Mouse (Mus musculus) sigmoid colon, adult 10 weeks (tissue): ENCODE measurements around the gene 1700016D06Rik. TPM values are rescaled to one million over a fixed set of nuclear protein-coding genes. Genes with fewer than 3 reads are reported as not detected.

ENCODE experiments used
- polyA plus RNA-seq: library from polyadenylated mRNA; stranded (reverse); fragments of 350-450 nt; fragmentation: Illumina TruSeq; extraction: RNeasy Lipid Tissue Mini Kit (QIAGEN cat#74804); gene quantifications from one replicate; pipeline ENCODE4 v1.2.3, GENCODE M21; 2014; ENCODE audit warnings: low read depth, low replicate concordance

1700016D06Rik gene
- not detected for polyA plus RNA-seq

DNA sequence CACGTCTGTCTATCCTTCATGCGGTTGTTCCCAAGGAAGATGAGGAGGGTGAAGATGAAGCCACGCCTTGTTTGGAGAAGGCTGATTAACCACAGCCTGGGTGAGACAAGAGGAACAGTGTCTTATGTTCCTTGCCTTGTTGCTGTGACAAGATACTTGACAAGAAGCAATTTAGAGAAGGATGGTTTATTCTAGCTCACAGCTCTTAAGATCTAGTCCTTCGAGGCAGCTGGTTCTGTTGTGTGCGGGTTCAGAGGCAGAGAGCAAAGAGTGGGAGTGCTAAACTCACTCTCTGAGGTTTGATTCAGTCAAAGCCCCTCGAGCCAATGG, at the start of gene 1700016D06Rik:
Gene 1700016D06Rik, minus strand, starts transcription at position 31 of the 330 bp plus-strand sequence.

DNA sequence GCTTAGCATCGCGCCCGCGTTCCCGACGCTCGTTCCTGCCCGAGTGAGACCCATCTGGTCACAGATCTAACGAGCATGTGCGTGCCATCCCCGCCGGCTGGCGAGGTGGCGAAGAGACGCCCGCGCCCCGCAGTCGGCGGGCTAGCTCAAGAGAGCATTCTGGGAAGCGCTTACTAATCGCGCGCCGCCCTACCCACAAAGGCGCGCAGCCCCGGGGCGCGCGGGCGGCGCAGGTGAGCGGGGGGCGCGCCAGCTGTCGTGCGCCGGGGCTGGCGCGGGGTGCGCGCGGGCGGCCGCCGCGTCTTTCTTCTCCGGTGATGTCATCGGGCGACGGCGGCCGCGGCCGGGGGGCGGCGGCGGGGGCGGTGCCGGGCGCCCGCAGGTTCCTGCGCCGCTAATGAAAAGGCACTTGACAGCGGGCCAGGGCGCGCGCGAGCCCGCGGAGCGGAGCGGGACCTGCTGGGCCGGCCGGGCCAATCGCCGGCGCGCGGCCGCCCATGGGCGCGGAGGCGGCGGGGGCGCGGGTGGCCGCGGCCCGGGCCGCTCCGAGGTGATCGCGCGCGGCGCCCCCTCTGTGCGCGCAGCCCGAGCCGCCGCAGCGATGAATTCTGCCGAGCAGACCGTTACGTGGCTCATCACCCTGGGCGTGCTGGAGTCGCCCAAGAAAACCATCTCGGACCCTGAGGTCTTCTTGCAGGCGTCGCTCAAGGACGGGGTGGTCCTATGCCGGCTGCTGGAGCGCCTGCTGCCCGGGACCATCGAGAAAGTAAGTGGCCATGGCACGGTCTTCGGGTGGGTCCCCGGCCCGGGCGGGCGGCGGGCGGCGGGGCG, 27.0 kb upstream of the 1700016D06Rik start, which contains the start of gene Arhgef7:
Gene Arhgef7, plus strand, starts transcription at position 71 of the 831 bp plus-strand sequence.

DNA sequence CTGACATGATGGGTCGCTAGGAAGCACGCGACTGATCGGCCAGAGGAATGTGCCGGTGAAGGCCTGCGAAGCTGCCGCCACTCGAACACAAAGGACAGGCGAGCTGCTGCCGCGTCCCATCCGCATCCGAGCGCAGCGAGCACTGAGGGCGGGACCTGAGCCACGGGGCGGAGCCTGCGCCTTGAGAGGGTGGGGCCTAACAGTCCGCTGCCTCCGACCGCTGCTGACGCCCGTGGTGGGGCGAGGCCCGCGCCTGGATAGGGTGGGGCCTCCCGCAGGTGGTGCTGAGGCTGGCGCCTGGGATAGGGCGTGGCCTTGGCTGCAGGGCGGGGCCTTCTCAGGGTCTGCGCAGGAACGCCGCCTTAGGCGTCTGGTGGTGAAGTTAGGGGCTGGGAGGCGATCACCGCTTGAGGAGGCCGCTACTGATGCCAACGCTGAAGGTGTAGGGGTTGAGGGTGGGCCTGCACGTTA, 65.2 kb downstream of the 1700016D06Rik start, which contains the start of gene Ankrd10:
Gene Ankrd10, minus strand, starts transcription at position 147 of the 471 bp plus-strand sequence.

Other genes with a start within 250 kb of the 1700016D06Rik start
- gene Rab20, start 222.4 kb downstream of the 1700016D06Rik start, polyA plus RNA-seq: 5.1 TPM
- gene Naxd, start 203.6 kb downstream of the 1700016D06Rik start, polyA plus RNA-seq: 14.4 TPM
- gene Cars2, start 150.3 kb downstream of the 1700016D06Rik start, polyA plus RNA-seq: 11.7 TPM
- 38.8 TPM for gene Ing1, start 145.5 kb downstream of the 1700016D06Rik start, polyA plus RNA-seq
- gene Ankrd10, start 65.3 kb downstream of the 1700016D06Rik start, polyA plus RNA-seq: 108 TPM
- 14.0 TPM for gene Arhgef7, start 26.7 kb upstream of the 1700016D06Rik start, polyA plus RNA-seq
- not detected for gene Tex29, start 139.4 kb upstream of the 1700016D06Rik start, polyA plus RNA-seq